Mouse (Mus musculus): Measurements from ENCODE around the gene Pcsk5. TPM values are rescaled to one million over a fixed set of nuclear protein-coding genes. Genes with fewer than 3 reads are reported as not detected.

Gene Pcsk5
- polyA plus RNA-seq (2017; shearing (Covaris generic)), result not detected

DNA sequence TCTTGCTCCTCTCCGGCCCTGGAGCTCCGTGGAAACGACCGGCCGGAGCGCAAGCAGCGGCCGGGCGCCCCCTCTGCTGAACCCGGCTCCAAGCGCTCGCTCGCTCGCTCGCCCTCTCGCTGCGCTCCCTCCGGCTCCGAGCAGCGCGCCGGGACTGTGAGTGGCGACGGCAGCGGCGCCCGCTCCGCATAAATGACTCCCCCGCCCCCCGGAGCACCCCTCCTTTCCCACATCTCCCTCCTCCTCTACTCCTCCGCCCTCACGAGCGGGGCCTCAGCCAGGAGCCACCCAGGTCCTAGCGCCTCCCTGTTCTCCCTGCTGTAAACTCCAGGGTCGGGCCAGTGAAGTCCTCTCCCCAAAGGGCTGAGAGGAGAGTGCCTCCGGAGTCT is at the start of gene Pcsk5:
Pcsk5 (minus strand) TSS at position 162 of the 389 bp plus-strand sequence.
- ATAC-seq, result no peak

DNA sequence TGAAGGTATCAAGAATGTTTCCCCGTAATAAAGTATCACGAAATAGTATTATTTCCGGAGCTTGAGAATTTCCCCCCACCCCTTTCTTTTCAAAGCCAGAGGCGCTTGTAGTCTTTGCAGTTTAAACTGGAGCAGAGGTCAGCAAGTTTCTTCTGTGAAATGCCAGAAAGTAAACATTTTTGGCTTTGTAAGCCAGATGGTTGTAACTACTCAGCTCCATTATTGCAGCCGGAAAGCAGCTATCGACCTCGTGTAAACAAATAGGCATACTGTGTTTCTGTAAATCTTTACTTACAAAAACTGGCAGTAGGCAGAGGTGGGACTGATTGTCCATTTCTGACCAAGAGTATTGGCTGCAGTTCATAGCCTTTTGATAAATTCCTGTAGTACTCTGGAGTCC is 38.4 kb upstream of the Pcsk5 start:
- ATAC-seq, result no peak

DNA sequence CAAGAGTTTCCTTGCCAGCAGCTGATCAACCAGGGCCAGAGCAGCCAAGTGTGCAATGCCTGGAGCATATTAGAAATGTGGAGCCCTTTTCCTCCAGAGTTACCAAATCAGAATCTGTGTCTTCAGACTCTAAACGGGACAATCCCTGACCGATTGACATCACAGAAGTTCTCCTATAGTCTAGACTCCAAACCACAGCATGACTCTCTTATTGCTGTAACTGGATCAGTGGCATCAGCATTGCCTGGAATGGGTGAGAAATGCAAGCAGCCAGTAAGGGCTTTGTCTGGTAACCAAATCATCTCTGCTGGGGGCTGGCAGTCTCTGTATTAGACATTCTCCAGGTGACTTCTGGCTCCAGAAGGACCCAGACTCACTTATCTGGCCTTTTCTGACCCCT is 37.0 kb upstream of the Pcsk5 start:
- ATAC-seq, result no peak

DNA sequence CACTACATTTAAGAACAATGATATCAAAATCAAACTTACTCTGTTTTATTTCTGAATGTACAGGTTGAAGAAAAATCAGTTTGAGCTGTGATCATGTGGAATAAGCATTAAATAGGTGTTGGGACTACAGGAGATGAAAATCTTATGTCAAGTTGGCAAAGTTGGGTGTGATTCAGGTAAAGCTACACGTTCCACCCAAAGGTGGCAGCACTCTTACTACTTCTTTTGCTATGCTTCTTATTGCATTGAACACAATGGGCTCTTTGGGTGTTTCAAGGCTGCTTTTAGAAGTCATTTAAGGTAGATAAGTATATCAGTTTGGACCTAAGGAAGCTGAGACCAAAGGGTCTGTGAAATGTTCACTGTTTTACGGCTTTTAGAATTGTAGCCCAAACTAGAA is 36.3 kb upstream of the Pcsk5 start:
- no peak for ATAC-seq

DNA sequence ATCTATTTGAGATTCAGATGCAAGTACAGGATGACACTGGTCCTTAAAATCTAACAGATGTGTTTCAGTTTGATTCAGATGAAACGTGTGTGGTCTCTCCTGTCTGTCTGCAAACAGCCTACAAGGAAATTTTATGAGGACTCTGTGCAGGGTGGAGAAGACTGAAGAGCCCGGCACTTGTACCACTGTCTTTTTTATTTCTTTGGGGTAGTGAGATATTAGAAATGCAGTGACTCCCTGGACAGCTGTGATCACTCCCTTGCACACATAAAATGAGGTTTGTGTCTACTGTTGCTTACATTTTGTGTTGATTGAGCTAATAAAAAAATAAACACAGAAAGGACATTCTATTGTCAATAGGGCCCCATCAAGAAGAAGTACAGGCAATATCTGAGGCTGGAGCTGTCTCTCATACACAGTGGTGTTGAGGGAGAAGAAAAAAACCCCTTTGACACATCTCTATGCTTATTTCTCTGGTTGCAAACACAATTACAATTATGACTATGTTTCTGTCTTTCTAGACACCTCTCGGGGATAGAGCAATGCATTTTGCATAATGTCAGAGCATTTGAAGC is 29.0 kb upstream of the Pcsk5 start:
- ATAC-seq, result no peak

DNA sequence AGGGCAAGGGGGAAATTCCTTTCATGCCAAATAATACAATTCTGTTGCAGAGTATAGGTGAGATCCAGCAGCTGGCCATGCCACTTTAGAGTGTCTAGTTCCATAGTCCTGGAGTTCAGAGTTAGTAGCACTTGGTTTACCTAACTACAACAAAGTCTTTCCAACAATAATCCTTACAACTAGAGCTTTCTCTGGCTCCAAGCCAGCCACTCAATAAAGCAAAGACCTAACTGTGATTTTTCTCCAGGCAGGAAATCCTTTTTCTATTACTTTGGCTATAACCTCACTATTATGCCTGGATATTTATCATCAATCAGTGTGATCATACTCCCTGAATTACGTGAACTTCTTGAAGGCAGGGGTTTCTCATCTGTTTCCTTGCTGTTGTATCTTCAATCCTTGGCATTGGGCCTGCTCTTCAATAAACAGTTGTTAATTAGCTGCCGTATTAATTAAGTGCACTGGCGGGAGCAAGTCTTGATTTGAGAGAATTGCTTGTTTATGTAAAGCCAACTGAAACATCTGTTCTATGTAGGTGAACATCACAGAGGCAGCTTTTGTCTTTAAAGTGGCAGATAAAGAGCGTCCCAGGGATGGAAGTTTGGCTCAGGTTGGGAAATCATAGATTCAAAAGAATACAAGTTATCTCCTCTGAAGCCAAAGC is 23.1 kb upstream of the Pcsk5 start:
- no peak for ATAC-seq

DNA sequence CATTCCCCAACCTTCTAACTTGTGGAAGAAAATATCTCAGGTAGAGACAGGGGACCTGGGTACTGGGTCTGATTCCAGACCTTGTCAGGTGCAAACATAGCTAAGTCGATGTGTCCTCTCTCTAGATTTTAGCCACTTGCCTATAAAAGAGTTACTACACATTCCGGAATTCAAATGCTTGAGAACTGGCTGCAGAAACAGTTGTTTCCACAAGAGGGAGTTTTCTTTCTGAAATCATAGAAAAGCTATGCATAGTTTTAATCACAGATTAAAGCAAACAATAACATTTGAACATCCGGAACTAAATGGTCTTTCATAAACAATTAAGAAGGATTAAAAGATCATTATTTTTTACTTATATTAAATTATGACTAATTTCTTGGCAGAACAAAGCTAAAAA is 19.3 kb upstream of the Pcsk5 start:
- no peak for ATAC-seq

DNA sequence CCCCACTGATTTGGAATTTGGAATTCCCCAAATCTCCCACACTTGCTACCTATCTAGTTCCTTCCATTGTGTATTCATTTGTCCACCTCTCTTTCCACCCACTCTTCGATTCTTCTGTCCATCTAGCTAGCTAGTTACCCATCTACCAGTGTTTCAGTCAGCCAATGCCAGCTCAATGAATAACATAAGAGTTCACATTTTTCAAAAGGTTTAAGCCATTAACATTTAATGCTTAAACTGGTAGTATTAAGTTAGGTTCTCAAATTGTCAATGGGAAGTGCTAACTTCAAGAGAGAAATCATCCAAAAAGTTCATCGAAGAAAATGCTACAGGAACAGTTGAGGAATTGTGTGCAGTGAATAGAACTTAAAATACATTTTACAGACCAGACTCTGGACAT is 11.0 kb upstream of the Pcsk5 start:
- no peak for ATAC-seq

DNA sequence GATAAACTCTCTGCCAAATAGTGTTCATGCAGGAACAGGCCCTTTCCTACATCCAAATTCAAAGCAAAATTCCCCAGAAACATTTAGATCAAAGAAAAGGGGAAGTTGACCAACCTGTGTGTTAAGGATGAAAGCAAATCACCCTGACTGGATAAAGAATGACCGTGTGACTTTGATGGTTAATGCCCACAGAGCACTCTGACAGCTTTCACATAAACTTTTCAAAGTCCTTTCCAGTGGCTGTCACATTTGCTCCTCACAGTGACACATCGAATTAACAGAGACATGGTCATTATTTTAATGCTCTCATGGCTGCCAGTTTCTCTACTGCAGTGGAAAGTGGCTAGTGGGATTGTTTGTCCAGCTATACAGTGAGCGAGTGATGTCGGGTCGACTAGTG is 8.5 kb upstream of the Pcsk5 start:
- ATAC-seq, result no peak

DNA sequence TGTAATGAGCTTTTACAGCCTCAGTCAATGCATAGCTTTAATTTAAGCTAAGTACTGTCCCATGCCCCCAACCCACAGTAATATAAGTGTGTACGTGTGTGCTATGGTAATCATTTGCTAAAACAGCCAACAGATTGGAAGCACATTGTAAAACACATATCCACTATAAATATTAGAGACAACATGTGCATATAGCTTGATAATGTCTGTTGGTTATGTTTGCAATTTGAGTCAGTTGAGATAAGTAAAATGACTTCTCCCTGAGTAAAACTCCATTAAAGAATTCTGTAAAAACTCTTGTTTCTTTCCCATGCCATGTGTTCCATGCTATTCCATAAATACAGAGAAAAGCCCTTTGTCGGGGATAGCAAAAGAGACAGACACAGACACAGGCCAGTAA is 4.2 kb upstream of the Pcsk5 start:
- no peak for ATAC-seq

DNA sequence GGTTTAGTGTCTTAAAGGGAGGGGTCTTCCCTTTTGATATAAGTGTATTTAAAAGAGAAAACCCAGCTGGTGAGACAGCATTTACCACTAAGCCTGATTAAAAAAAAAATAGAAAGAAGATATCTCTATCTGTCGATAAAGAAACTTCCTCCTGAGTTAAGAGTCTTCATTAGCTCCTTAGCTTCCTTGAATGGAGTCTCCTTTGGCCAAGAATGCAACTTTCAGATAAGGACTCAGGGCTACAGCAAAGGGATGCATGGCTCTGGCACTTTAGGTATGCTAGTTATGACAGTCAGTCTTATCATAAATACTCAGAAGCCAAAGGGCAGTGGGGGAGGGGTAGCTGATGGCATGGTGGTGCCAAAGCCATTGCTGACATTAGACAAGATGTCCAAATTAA is 2.4 kb upstream of the Pcsk5 start:
- no peak for ATAC-seq

DNA sequence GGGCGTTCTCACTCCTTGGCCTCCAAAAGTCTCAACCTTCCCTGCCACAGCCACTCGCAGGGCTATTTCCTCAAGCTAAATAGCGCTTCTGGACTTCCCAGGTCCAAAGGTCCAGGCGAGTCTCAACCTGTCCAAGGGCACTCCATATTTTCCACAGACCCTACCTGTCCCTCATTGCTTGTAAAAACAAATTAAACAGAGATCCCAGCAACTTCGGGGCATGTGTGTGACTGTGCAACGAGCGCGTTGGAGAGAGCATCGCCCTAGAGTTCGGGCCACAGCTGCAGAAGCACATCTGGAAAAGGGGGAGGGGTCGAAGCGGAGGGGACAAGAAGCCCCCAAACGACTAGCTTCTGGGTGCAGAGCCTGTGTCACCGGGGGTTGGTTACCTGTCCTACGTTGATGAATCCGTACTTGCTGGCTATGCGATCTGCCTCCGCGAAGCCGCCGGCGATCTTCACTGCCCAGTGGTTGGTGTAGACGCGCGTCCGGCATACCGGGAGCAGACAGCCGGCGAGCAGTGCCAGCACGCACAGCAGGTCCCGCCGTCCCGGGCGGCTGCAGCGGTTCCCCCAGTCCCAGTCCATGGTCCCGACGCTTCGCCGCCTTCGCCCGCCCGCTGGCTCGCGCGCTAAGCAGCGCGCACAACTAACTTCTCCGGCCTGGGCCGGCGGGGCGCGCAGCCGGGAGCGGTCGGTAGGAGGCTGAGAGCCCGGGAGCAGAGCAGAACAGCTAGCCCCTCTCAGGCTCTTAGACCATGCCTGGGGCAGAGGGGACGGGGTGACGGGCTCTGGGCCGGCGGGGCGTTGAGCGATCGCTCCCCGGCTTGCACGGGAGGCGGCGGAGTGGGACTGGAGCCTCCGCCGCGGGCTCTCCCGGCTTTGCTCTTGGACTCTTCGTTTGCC is 614 bp downstream of the Pcsk5 start:
- no peak for ATAC-seq

DNA sequence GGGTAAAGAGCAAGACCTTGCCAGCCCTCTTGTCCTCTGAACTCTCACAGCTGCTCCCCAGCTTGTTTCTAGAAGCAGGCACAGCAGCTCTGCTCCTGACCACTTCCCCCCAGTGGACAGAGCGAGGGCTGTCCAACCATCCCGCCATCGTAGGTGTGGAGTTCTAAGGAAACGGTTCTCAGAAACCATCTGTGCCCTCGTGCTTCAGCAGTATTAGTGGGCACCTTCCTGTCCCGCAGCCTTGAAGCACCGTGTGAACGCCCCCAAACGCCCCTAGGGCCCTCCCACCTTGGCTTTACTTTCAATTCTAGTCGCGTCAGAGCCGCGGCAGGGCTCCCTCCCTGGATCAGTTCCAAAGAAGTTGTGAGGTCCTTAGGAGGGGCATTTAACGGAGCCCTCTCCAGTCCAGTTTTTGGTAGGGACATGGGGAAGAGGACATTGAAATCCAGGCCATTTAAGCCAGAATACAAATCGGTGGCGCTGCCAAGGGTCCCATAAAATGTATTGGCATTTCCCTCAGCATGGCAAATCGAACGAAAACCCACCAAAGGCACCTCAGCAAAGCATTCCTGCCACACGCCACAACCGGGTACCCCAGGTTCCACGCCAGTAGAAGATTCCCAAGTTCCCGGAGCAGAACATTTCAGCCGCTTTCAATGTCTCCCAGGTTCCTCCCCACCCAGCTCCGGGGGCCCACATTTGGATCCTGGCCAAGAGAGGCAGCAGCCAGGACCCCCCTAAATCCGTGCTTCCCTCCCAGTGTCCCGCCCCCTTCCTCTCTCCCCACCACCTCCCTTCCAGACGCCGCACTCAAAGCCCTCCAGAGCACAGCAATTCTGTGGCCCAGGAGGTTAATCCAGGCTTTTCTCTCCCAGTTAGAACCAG is 1.5 kb downstream of the Pcsk5 start:
- ATAC-seq, result no peak

DNA sequence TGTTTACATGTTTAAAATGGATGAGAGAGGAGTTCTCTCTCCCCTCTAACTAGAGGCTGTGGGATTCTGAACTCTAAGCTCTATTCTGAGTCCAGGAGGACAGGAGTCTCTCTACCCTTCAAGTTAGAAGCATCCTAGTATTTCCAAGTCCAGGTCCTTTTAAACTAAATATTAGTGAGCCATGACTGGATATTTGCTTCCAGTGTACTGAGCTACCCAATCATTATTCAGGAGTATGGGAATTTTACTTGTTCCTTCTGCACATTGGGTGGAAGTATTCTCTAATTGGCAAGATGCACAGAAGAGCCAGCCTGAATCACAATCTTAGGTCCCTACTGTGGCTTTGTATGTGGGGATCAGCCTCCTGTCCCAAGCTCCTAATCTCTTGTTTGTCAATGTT is 2.5 kb downstream of the Pcsk5 start:
- no peak for ATAC-seq

DNA sequence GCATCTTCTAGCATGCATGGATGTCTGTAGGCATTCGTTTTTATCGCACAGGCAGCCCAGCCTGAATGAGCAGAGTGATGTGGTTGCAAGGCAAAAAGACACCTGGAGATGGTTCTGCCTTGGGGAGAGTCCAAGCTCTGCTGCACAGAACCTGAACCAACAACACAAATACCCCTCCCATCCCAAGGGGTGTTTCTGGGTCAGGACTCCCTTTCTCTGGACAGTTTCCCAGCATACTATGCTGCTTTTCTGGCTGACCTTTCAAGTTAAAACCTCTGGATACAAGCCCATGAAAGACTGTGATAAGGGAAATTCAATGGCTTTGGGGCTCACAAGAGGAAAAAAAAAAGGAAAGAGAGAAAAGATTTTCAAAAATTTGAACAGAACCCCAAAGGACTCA is 6.1 kb downstream of the Pcsk5 start:
- no peak for ATAC-seq

DNA sequence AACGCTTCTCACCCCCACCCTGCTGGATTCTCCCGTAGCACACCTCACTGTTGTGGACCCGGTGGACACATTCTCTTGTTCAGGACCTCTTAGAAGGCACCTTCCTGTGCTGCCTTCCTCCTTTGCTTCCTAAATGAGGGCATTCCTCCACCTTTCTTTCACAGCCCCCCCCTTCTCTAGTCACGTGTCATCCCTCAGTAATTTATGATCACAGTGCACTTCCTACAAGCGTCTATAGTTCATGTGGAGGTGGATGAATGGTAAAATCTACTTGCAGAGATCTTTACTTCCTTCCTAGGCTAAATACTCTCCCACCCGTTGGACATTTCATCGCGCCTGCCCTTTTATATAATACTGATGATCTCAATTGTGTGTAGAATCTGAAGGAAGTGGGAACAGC is 9.0 kb downstream of the Pcsk5 start:
- no peak for ATAC-seq

DNA sequence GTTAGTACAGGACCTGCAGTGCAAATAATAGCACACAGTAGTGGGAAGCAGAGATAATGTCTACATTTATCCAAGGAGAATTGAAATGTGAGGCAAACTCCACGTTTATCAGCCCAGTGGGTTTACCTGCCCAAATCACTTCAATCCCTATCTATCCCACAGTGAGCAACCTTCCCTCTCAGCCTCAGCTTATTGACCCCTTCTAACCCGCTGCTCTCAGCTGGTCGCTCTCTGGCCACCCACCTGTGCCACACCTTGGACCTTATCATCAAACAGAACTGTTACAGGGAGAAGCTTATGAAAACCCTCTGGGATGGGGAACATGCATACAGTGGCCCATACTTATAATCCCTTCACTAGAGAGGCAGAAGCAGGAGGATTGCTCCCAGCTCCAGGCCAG is 10.7 kb downstream of the Pcsk5 start:
- no peak for ATAC-seq

DNA sequence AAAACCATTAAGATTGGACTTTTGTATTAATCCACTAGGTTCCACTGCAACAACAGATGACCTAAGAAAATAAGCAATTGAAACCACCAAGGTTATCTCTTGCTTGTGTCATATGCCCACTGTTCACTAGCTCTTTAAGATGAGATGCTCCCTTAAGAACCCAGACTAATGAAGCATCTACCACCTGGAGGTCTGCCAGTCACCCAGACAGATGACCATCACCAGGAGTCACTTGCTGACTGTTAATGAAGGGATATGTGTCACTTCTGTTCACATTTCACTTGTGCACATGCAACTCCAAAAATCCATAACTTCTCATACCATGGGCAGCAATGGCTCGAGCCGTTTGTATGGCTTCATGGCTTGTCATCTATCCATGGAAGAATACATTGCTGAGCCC is 17.4 kb downstream of the Pcsk5 start:
- no peak for ATAC-seq

DNA sequence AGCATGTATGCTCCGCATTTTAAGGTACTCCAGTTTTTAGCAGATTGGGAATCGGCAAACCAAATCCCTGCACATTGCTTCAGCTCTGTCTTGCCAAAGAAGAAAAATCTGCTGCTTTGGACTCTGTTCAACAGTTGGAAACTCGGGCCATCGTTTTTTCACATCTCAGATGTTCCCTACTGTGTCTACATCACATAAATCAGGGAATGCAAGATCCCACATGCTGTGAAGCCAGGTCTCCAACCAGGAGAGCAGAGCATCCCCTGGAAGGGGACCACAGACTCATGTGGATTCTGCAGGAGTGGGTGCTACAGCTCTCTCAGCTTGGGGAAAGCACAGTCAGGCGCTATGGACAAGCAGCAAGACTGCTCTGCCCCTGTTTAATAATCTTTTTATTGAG is 18.4 kb downstream of the Pcsk5 start:
- no peak for ATAC-seq

DNA sequence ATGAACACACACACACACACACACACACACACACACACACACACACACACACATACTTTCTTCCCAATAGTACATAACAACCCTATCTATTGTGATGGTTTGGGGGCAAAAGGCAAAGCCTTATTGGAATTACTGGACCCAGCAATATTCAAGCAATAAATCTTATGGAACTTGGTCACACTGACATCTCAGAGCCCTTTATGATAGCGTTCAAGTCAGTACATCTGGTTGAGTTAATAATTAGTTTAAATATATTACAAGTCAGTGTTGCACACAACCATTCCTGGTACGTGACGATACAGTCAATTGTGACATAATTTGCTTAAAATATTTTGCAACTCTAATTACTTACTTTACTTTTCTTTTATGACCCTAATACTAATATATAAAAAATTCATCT is 22.4 kb downstream of the Pcsk5 start:
- ATAC-seq, result no peak

DNA sequence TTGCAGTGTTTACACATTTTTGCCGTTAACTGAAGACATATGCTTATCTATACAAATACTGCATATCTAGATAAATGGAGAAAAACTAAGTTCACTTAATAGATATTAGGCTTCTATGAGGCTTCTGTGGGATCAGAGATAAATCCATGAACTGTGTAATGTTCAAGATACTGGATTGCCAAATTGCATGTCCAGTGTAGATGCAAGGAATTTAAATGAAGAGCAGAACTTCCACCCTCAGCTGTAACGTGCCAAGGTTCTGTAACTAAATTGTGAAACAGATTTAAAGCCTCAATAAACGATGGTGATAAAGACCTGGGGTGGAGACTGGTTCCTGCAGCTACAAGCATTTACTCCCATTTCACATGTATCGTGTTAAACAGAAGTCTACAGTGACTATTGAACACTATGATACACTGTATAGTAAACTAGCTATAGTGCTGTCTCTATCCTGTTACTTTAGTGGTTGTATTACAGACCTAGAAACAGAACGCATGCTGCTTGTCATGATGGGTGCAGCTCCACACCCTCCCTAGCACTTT is 23.9 kb downstream of the Pcsk5 start:
- ATAC-seq, result no peak

DNA sequence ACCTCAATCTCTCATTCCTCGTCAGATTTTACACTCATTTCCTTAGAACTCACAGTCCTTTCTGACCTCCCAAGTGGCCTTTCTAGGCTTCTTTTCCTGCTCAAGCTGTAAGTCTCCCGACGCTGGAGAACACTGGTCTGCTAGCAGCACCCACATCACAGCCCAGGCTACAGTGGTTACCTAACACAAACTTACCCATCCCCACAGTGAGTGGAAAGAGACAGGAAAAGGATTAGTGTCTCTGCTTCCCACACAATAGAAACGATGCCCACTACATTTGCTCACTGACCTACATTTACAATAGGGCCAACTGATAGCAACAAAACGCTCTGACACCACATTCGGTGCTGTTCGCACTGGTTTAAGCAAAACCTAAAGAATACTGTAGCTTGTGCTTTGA is 24.8 kb downstream of the Pcsk5 start:
- ATAC-seq, result no peak

DNA sequence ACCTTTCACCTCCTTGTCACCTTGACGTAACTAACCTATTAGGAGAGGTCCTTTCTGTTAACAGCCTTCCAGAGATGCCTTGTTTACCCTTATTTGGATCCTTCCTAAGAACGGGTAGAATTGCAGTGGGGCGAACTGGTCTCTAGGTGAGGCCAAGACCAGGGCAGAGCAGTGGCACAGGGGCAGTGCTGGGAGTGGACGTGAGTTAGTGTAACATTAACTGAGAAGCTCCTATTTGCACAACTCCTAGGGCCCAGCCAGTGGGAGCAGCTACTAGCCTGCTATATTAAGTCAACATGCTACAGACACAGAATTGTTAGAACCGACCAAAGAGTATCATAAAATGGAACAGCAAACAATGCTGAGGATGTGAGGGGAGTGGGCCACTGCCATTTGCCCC is 30.8 kb downstream of the Pcsk5 start:
- ATAC-seq, result no peak

All from inflammation-experienced regulatory T-cells, adult 6 months (primary cell).